Mouse (Mus musculus) adrenal gland, postnatal 14 days (tissue): ENCODE measurements around the gene Cnnm1. TPM values are rescaled to one million over a fixed set of nuclear protein-coding genes. Genes with fewer than 3 reads are reported as not detected.

ENCODE experiments used
- DNase-seq: peaks from one replicate; pipeline ENCODE4 v3.0.0; 2021; ENCODE audit warnings: mixed read lengths
- total RNA-seq: library from RNA; stranded (reverse); gene quantifications from 2 replicates; pipeline ENCODE4 v1.2.3, GENCODE M21; 2021

Gene Cnnm1
- total RNA-seq, 1 experiment from 2014 or later, result 0.48 TPM

DNA sequence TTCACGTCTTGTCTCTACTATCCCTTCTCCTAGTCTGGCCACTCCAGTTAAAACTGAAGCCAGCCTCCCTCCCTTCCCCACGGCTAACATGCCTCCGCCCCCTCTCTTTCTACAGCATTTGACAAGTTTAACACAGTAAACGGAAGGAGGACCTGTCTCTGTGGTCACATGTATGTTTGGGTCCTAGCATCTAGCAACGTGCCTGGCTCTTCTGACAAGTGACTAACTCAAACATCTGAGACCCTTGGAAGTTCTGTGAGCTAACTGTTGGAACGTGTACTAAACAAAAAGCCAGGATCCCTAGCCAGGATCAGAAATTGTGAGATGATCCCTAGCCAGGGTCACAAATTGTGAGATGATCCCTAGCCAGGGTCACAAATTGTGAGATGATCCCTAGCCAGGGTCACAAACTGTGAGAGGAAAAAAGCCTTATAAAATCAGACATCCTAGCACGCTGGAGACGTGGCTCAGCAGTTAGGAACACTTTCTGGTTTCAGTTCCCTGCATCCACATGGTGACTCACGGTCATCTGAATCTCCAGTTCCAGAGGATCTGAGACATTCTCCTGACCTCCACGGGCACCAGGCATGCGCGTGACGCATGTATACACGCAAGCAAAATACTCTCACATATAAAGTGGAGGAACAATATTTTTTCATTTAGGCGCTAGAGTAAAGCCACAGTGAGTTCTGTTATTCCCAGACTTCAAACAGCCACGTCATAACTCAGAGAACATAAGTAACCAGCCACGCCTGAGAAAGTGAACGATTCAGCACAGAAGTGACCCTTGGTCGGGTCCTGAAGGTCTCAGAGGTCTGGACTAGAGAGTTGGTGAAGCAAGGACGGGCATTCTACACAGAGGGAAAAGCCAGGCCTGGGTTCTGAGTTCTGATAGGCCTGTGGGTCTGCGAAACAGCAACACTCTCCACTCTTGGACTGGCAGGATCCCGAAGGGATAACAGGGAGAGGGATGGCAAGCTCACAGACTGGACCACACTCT, 71.7 kb downstream of the Cnnm1 start:
- DNase-seq, result peak; percentile 67

- DNase-seq, result no peak
Observed at GRCm38 (mm10) chr19:43513874-43514273, 73.6 kb downstream of the Cnnm1 start.

DNA sequence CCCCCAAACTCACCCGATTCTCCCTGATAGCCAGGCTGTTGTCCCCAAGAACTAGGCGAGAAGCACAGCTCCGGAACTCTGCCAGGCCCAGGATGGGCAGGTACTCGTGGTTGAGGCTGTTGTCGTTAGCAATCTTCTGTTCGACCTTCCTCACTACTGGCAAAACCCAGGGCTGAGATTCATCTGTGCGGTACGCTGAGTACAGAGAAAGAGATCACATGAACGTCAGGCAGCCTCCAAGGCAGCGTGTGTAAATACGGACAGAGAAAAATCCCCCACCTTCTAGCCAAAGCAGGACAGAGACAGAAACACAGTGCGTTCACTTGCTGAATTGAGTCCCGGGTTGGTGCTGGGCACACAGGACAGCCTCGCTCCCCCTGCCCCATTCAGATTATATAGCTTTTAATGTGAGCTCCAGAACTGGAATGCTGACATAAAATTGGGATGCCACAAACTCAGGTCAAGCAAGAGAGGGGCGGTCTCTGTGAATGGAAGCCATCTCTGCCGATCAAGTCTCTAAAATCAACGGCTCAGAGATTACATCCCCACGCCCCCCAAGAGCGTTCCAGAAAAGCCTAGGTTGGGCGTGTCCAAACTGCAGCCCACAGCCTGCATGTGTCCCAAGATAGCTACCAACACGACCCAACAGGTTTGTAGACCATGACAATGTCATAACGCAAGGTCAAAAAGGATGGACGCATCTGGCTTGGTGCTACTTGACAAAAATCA, 75.6 kb downstream of the Cnnm1 start:
- no peak for DNase-seq

GRCm38 (mm10) chr19:43516397-43517035, 76.3 kb downstream of the Cnnm1 start:
- no peak for DNase-seq

DNA sequence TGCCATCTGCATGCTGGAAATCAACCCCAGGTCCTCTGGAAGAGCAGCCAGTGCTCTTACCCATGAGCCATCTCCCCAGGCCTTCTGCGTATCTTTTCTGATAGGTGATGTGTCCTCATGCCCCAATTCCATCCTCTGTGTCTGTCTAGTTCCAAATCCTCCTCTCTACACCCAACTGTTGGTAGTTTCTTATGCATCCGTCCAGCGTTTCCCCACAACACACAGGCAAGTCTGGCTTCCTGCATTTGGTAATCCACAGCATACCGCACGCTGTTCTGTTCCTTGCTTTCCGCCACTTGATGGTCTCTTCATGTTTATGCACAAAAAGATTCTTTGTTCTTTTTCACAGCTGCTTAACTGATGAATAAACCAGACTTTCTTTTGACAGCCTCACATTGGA, 77.1 kb downstream of the Cnnm1 start:
- no peak for DNase-seq

- no peak for DNase-seq
Observed at GRCm38 (mm10) chr19:43517808-43518207, 77.6 kb downstream of the Cnnm1 start.

DNA sequence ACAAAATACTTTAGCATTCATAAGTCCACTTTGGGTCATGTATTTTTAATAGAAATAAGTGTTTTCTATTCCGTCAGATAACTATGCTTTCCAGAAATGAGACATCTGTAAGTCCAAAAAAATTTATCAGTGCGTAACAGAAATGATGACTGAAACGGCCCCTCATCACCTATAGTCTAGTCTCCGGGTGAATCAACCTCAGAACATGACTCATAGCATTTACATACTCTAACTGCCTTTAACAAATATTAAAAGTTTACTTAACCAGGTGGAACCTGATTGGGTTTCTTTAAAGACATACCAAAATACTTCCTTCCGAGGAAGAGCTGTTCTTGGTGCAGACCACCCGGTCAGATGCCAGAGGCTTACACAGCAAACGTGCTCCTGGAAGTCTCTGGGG, 78.0 kb downstream of the Cnnm1 start:
- no peak for DNase-seq

DNA sequence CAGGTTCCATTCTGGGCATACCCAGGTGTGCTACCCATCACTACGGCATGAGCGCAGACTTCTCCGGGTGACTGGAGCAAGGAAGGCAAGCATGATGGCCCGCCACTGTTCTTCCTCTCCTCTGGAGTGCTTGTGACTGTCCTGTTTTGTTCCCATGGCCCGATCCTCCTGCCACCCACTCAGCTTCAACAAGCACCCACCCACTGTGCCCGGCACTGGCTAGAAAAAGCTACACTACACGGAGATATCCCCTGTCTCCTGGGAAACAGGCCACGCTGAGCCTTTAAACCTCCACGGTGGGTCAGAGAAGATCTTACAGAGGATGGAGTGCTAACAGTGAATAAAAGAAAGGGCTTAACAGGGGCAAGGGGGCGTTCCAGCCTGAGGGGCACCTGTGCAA, 79.0 kb downstream of the Cnnm1 start:
- DNase-seq, result no peak

DNA sequence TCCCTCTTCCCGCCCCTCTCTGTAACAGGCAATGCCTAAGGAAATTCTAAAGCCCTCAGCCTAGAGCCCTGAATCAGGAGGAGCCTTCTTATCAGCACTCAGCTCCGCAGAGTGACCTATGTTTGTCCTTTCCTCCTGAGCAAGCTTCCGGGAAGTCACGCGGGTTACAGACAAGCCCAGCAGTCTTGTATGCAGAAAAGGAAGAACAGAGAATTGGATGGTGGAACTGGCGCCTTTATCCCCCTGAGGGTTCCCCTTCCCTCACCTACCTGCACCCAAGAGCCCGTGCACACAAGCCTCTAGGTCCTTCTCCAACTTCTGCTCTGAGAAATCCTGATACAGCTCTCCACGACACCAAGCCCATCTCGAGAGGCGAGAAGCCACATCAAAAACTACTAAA, 80.2 kb downstream of the Cnnm1 start:
- DNase-seq, result no peak

GRCm38 (mm10) chr19:43521362-43521761, 81.1 kb downstream of the Cnnm1 start:
- DNase-seq, result no peak

- peak; percentile 37 for DNase-seq
Observed at GRCm38 (mm10) chr19:43521996-43522395, 81.8 kb downstream of the Cnnm1 start.

DNA sequence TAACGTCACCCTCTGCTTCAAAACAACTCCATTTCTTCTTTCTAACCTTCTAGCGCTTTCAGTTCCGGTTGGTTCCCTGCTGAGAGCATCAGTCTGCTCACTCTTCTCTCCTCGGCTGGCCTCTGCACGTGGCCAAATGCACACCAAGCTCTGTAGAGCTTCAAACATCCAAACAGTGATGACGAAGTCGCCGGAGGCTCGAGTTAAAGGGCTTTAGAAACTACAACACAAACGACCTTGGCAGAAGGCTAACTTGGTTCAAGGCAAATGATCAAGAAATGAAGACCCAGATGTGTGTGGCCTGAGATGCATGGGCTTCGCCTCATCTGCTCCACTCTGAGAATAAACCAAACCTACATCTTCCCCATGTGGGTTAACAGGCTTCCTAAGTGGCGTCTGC, 83.3 kb downstream of the Cnnm1 start:
- peak; percentile 56 for DNase-seq

DNA sequence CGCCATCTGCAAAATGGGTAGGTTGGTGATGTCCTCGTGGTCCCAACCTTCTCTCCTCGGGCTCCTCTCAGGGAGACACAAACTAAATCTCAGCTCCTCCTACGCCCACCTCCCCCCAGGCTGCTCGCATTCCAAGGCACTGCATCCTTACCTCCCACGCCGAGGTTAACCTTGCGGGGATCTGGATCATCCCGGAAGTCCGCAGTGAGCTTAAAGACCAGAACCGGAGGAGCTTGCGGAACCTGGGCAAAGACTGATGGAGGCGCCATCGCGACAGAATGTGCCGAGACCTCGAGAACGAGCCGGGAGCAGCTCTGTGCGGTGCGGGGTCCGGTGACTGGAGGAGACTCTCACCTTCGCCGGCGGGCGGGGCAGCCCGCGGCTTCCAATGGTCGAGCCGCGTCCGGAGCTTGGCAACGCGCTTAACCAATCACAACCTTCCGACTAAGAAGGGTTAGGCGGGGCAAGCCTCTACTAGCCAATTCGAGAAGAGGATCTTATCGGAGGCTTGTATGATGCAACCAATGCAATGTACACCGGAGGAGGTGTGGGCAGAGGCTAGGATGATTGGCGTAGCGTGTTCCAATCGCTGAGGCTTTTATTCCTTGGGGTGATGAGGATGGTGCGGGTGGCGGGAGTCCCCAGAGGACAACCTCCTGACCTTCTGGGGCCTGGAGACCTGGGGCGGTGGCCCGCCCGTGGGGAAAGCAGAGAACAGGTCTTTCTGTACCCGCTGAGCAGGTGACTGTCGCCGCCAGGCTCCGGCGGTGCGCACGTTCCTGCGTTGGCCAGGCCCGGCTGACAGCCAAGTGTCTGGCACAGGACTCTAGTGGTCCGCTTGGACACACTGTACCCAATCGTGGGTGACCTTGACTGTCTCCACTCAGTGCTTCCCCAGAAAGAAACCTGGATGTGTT, 84.2 kb downstream of the Cnnm1 start, which contains the start of gene Got1:
Gene Got1, minus strand, starts transcription at position 419 of the 917 bp plus-strand sequence.
- DNase-seq, result peak; percentile 97

- peak; percentile 75 for DNase-seq
Observed at GRCm38 (mm10) chr19:43525104-43525482, 84.9 kb downstream of the Cnnm1 start.

DNA sequence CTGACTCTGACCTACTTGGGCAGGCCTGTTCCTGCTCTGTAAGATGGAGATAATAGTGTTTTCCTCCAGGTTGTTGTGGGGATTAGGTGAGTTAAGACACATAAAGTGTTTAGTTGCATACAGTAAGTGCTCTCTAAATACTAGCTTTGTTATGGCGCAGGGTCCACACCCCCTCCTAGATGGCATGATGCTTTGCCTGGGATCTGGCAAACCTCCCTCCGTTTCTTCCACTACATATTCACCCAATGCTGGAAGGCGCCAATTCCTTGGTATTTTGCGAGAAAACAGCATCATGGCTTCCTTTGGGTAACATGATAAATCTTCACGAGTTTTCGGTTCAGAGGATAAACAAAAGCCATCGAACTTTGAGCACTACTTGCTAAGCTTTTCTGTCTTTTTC, 85.3 kb downstream of the Cnnm1 start:
- no peak for DNase-seq

- no peak for DNase-seq
Observed at GRCm38 (mm10) chr19:43526025-43526424, 85.8 kb downstream of the Cnnm1 start.

DNA sequence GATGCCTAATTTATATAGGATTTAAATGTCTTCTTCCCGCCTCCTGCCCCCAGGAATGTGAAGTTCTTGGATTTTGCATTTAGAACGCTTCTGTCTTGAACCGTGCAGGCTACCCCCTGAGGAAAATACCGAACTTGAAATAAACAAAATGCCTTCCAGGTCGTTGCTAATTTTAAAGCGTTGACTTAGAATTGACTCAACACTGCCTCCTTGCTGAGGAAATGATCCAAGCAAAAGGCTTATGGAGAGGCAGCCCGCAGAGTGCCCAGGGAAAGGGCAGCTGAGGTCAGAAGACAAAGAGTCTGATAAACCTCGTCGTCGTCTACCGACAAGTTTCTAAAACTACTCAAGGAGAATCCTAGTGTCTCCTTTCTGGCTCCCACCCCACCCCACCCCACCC, 86.9 kb downstream of the Cnnm1 start:
- DNase-seq, result peak; percentile 44

DNA sequence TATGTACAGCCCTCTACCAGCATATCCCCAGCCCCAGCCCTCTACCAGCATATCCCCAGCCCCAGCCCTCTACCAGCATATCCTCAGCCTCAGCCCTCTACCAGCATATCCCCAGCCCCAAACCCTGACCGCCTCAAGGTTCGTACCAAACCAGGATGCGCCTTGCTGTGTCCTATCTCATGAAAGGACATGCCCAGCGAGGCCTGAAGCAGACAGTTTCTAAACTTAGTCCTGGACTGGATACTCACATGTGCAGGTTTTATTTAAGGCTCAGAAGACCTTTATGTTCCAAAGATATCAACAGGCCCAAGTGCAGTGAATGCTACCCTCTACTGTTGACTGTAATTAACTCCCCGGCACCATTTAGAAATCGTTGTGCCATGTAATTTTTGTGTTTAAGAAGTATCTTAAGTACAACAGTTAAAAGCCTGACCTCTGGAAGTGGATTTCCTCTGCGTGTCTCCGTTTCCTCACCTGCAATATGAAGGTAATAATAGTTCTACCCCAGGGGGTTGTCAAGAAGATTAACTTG, 87.9 kb downstream of the Cnnm1 start:
- DNase-seq, result no peak

DNA sequence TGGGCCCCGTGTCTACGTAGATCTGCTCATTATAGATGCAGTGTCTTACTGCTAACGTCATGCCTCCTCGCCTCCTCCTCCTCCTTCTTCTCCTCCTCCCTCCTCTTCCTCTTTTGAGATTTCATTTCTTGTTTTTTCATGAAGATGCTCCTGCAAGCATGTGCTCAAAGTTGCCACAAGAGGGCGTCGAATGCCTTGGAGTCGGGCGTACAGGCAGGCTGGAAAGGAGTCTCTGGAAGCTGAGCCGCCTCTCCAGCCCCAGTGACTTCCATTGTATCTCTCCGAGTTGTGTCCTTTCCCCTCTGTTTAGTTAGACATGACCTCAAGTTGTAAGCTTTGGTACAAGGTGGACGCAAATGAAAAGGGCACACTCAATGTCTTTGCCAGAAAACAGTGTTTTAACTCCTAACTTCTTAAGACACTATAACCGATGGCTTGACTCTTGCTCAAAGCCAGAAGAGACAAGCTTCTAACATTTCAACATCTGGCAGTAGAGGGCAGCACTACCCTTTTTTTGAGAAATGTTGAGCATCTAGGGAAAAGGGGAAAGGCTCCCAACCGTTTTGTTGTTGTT, 90.0 kb downstream of the Cnnm1 start:
- DNase-seq, result peak; percentile 83

DNA sequence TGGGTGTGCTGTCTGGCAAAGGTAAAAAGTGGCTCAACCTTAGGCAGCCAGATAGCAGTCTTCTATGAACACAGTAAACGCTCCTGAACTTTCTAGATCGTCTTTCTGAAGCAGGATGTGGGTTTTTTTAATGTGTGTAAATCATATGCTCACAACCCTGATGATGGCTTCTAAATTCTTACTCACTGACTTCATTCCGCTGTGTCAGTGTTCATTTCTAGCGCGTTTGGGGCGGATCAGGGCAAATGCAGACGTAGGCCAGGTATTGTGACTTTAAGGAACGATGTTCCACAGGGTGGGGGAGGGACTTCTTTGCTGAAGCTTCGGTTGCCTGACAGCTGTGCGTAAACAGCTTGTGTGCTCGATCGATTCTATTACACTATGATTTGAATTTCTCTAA, 90.7 kb downstream of the Cnnm1 start:
- DNase-seq, result no peak

DNA sequence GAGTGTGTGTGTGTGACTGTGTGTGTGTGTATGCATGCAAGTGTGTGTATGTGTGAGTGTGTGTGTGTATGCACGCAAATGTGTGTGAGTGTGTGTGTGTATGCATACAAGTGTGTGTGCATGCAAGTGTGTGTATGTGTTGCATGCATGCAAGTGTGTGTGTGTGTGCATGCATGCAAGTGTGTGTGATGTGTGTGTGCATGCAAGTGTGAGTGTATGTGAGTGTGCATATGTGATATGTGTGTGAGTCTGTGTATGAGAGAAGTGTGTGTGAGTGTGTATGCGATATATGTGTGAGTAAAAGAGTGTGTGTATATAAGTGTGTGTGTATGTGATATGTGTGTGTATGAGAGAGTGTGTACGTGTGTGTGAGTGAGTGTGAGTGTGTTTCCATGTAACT, 95.1 kb downstream of the Cnnm1 start:
- no peak for DNase-seq
